Mouse (Mus musculus) yolk sac, embryonic 10.5 days (tissue): ENCODE measurements around the gene St6galnac5.

ENCODE experiments used
- DNase-seq: peaks from one replicate; pipeline ENCODE4 v3.0.0-alpha.2; 2017; ENCODE audit warnings: low spot score

St6galnac5 gene

DNA sequence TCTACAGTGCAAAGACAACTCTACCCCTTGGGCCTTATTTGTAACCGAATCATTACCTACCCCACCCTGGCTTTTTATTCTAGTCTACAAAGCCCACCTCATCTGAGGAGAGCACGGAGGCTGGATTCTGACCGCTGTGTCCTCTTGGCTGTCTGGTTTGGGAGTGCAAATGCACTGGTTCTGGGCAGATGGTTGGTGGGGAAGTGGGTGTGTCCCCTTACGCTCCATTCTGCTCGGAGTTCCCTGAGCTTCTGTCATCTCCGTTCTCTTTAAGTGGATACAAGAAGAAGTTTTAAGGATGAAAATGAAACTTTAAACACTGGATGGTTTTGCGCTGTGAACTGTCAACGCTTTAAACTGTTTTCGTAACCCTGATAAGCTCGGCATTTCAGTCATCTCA is 68.9 kb downstream of the St6galnac5 start:
- no peak for DNase-seq

DNA sequence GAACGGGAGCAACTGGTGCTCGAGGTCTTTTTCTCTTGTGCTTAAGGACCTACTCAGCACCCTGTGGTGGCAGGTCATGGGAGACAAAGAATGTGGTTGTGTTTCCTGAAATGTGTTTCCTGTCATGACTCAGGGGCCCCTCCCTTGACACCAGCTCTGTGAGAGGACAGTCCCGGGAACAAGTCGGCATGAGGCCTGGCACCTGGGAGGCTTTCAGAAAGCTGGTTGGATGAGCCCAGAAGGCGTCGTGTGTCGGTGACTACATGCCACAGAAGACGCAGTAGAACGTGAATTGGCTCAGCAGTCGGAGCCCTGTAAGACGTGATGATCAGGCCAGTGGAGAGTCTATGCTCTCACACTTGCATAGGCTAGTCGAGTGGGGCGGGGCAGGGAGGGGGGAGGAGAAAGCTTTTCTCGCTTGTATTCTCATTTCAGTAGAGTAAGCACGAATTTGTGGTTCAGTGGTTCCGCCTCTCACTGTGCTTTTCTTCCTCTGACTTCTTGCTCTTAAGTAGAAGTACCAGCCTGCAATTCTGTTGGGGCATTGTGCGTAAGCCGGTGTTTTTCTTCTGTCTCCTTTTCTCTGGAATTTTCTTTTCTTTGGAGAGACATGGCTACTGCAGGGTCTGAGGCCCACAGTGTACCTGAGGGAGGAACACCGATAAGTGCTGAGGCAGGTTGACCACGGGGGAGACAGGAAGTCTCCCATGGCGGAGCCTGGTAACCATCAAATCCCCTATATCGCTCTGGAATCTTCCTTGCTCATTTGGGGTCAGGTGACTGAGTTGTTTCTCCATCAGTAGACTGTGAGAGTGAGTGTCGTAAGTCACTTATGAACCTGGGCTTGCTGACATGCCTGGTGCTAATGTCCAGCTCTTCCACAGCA is 69.6 kb downstream of the St6galnac5 start:
- no peak for DNase-seq

- DNase-seq, result no peak
Measured at GRCm38 (mm10) chr3:152911578-152911977, 70.5 kb downstream of the St6galnac5 start.

GRCm38 (mm10) chr3:152907683-152908082 is 74.4 kb downstream of the St6galnac5 start:
- no peak for DNase-seq

DNA sequence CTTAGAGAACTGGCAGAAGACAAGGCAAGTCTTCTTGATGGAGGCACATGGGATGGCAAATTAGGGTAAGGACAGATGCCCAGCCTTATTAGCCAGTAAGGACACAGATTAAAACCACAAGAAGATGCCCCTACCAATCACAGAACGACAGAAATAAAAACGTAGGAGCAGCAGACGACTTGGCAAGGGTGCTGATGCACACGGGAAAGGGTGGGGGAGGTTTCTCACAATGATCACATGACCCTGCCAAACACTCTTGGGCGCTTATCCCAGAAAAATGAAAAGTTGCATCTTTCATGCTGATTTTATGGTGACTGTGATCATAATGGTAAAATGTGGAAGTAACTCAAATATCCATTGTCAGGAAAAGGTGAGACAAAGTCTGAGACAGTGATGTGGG is 75.0 kb downstream of the St6galnac5 start:
- no peak for DNase-seq

- DNase-seq, result no peak
Measured at GRCm38 (mm10) chr3:152905800-152906199, 76.2 kb downstream of the St6galnac5 start.

DNA sequence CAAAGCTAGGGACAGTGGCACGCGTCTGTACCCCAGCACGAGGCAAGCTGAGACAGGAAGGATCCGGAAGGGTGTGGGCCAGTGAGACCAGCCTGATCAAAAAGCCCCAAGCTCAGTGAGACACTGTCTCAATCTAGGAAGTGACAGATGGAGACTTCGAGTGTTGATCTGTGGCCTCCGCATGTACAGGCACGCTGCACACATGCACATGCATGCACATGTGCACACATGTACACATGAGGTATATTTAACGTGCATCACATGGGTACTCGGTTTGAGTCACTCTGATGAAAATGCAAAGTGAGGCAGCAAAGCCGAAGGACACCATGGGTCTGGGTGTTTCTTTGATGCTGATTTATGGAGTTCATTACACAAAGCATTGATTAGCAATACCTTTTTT is 77.0 kb downstream of the St6galnac5 start:
- no peak for DNase-seq

DNA sequence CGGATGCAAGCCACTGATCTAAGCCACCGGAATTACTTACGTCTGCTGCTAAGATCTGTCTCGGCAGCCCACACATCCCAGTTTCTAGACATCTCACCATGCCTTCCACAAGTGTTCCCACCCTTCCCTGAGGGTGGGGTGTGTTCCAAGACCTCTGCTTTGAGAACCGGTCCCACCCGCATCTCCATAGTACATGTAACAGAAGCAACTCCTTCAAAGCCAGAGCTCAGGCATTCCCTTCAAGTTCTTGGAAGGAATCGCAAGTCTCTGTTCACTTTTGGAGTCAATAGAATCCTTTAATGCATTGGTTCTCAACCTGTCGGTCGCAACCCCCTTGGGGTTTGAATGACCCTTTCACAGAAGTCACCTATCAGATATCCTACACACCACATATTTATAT is 83.1 kb downstream of the St6galnac5 start:
- no peak for DNase-seq

DNA sequence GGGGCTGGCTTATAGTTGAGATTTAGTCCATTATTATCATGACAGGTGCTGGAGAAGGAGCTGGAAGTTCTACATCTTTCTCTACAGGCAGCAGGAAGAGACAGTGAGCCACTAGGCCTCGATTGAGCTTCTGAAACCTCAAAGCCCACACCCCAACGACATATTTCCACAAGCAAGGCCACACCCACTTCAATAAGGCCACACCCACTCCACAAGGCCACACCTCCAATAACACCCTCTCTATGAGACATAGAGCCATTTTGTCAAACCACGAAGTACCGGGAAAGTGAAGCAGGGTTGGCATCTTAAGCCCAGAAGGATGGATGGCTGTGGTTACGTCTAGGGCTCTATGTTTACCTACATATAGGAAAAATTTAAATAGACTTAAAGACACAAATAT is 84.8 kb downstream of the St6galnac5 start:
- DNase-seq, result no peak

GRCm38 (mm10) chr3:152896111-152896510 is 85.9 kb downstream of the St6galnac5 start:
- no peak for DNase-seq

DNA sequence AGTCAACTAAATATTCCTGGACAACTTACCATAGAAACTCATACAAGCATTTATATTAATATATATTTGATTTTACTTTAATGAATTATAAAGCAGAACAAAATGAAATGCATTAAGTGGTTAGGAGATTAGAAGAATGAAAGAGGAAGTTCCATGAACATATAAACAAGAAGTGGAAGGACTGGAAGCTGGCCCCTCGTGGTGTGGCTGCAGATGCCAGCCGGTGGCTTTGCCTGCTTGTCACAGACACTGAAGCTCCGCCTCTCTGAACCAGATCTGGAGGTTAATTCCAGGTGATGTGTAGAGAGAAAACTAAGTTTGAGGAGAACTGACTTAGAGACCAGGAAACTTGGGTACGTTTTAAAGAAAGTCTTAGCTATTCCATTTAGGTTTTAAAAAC is 87.1 kb downstream of the St6galnac5 start:
- DNase-seq, result no peak

GRCm38 (mm10) chr3:152888116-152888515 is 93.9 kb downstream of the St6galnac5 start:
- DNase-seq, result no peak

DNA sequence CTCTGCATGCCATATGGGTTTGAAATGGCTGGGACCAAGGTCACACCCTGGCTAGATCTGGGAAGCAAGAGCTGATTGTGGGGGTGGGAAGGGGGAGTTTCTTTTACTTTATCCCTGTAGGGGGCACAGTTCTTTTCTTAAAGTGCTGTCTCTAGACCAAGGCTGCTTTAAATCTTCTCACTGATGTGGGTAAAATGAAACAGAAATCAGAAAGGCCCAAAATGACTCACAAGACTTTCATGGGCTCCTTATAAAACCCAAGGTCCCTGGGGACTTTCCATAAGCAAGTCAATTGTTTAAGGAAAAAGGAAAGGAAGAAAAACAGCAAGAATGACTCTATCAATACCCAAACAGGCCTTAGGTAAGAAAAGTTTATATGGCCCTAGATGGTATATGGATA is 95.3 kb downstream of the St6galnac5 start:
- DNase-seq, result no peak

GRCm38 (mm10) chr3:152883556-152883955 is 98.5 kb downstream of the St6galnac5 start:
- DNase-seq, result no peak

GRCm38 (mm10) chr3:152881706-152882105 is 100.3 kb downstream of the St6galnac5 start:
- DNase-seq, result no peak

GRCm38 (mm10) chr3:152880121-152880835 is 101.8 kb downstream of the St6galnac5 start:
- no peak for DNase-seq

DNA sequence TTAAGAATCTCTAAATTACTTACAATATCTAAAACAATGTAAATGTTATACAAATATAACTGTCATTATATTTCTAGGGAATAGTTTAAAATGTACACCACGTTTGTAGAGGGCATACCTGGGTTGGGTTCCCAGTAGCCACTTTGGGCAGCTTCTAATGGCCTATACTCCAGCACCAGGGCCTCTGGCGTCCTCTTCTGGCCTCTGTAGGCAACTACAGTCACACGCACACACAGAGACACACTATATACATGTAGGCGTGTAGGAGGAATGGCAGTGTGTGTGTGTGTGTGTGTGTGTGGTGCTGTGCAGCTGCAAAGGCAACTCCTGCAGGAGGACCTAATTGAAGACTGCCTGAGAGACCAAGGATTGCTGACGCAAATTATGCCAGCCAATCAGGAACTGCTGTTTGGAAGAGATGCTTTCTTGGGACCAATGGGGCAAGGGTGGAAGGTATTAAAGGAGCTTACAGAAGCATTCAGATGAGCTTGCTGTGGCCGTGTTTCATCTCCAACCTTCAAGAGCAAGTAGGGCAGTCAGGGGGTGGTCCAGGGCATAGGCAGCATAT is 106.2 kb downstream of the St6galnac5 start:
- DNase-seq, result no peak

GRCm38 (mm10) chr3:152874431-152875355 is 107.4 kb downstream of the St6galnac5 start:
- DNase-seq, result no peak

DNA sequence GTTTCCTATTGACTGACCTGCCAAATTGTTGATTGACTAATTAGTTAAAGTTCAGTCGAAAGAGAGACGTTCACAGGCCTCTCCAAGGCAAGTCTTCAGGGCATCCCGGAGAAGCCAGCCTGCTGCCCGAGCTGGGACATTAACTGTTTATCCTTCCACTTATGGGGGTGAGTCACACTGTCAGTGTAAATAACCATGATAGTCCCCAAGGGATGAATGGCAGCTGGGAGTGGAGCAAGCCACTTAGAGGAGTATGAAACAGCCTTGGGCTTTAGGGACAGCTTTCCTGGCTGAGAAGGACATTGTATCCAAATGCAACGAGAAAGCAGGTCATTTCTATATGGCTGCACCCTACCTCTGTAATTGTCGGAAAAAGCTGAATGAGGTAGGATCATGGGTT is 109.5 kb downstream of the St6galnac5 start:
- no peak for DNase-seq

DNA sequence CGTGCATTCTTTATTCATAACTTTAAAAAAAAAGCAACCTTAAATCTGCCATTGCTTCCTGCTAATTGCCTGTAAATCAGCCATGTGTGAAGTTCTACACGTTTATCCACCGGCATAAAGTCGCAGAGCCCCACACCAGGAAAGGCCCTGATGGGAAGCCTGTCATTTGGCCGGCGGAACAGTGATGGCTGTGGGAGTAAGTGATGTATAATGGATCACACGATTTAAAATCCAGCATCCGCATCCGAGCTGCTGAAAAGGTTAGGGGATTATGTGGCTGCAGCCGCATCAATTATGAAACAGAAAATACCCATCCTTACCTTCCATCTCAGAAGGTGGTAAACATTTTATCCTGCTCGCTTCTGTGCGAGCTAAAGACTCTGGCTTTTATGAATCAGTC is 110.0 kb downstream of the St6galnac5 start:
- DNase-seq, result no peak

- DNase-seq, result no peak
Measured at GRCm38 (mm10) chr3:152867654-152868525, 114.2 kb downstream of the St6galnac5 start.
